Mouse (Mus musculus) forebrain, embryonic 12.5 days (tissue): Measurements from ENCODE around the gene Sarnp. TPM values are rescaled to one million over a fixed set of nuclear protein-coding genes. Genes with fewer than 3 reads are reported as not detected.

ENCODE experiments used
- ATAC-seq: fragments of 200-750 bp; cut with Nextera tagmentation; 2 replicates; pipeline ENCODE4 v1.8.0; 2017; ENCODE audit warnings: moderate TSS enrichment; ENCODE audit not compliant: low FRiP score
- H3K27ac ChIP-seq: fragments of 300-500 bp; sonication (generic); 2 replicates; pipeline ENCODE4 v1.5.1; 2016; ENCODE audit warnings: mild to moderate bottlenecking
- H3K27me3 ChIP-seq: fragments of 300-500 bp; sonication (generic); 2 replicates; pipeline ENCODE4 v1.6.1; 2016; ENCODE audit warnings: mild to moderate bottlenecking
- H3K36me3 ChIP-seq: fragments of 300-500 bp; sonication (generic); replicated peaks from 2 replicates; pipeline ENCODE4 v1.6.1; 2016; ENCODE audit warnings: mild to moderate bottlenecking
- H3K4me1 ChIP-seq: fragments of 300-500 bp; sonication (generic); 2 replicates; pipeline ENCODE4 v1.6.1; 2016
- H3K4me2 ChIP-seq: fragments of 300-500 bp; sonication (generic); 2 replicates; pipeline ENCODE4 v1.6.1; 2016; ENCODE audit warnings: mild to moderate bottlenecking, moderate library complexity
- H3K4me3 ChIP-seq: fragments of 300-500 bp; sonication (generic); replicated peaks from 2 replicates; pipeline ENCODE4 v1.5.1; 2016; ENCODE audit warnings: mild to moderate bottlenecking
- H3K9ac ChIP-seq: fragments of 300-500 bp; sonication (generic); 2 replicates; pipeline ENCODE4 v1.6.1; 2016; ENCODE audit warnings: mild to moderate bottlenecking
- H3K9me3 ChIP-seq: fragments of 300-500 bp; sonication (generic); 2 replicates; pipeline ENCODE4 v1.6.1; 2016
- WGBS: fragments of 180-500 bp; shearing (Covaris S2); methylation state at CpG from one replicate; pipeline ENCODE4 v1.1.7; 2016; 5-methylcytosine and 5-hydroxymethylcytosine counted together
- polyA plus RNA-seq: library from polyadenylated mRNA; unstranded; fragments of >200 nt; fragmentation: Nextera tagmentation; extraction: Ambion mirVana; gene quantifications from 2 replicates; pipeline ENCODE4 v1.2.1, GENCODE M21; 2016

Gene Sarnp
- polyA plus RNA-seq, 1 experiment from 2014 or later, result 251 TPM

DNA sequence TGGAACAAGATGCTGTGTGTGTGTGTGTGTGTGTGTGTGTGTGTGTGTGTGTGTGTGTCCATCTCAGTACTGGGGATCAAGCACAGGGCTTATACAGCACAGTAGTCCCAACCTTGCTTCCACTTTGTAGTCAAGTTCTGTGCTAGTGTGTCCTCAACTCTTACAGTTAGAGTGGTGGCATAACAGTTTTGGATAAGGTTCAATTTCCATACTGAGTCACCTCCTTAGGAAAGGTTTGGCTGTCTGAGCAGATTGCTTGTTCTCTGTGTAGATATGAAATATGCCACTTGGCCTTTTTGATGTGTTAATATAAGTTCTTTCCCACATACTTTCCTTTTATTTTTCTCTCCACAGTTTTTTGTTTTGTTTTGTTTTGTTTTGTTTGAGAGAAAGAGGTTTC is 61.2 kb downstream of the Sarnp start:
- Histone ChIP-seq H3K9me3 (no peaks in the 10 kb centered on the region), H3K4me1 (no peaks in the 10 kb centered on the region), H3K4me2 (no peak overlapping the region), H3K9ac (no peak overlapping the region), H3K4me3 (no peak overlapping the region), H3K36me3 (peaks cover 63% of the 10 kb centered on the region), H3K27me3 (no peaks in the 10 kb centered on the region), H3K27ac (no peak overlapping the region)
- ATAC-seq, result no peak

DNA sequence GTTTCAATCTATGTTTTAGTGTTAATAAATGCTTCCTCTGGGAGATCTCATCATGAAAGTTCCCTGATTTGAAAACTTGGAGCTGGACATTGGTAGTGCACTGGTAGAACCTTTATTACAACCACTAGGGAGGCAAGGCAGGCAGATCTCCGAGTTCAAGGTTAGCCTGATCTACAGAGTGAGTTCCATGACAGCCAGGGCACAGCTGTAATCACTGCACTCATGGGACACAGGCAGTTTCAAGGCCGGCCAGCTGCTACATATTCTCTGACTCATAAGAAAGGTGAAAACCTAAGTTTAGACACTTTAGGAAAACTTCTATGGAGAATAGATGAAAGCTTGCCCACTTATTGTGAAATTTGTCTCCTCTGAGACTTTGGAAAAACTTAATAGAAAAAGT is 61.7 kb downstream of the Sarnp start:
- no peak overlapping the region for H3K4me3 ChIP-seq
- peaks cover 63% of the 10 kb centered on the region for H3K36me3 ChIP-seq
- H3K4me1 ChIP-seq, result no peaks in the 10 kb centered on the region
- ATAC-seq, result no peak
- no peak overlapping the region for H3K27ac ChIP-seq
- no peak overlapping the region for H3K4me2 ChIP-seq
- no peak overlapping the region for H3K9ac ChIP-seq
- no peaks in the 10 kb centered on the region for H3K27me3 ChIP-seq
- WGBS, result 91% methylated on average over 2 of the region's 2 CpGs
- H3K9me3 ChIP-seq, result no peaks in the 10 kb centered on the region

DNA sequence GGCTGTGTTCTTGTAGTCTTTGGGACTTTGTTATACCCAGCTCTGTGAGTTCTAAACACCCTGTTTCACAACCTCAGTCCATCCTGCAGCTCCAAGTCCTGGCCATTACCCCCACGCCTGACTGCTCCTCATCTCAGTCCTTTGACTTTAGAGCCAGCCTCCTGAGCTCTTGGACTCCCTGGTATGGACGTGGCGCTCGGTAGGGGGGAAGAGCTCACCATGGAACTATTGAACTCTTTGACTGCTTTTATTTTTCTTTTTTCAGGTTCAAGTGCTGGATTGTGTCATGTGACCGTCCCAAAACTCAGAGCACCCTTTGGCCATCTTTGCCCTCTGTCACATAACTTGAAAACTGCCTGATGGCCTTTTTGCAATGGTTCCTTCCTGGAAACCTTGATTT is 64.9 kb downstream of the Sarnp start:
- Histone ChIP-seq H3K9me3 (no peaks in the 10 kb centered on the region), H3K9ac (no peak overlapping the region), H3K27ac (no peak overlapping the region), H3K27me3 (no peaks in the 10 kb centered on the region), H3K4me3 (no peak overlapping the region), H3K4me1 (no peaks in the 10 kb centered on the region), H3K36me3 (peaks cover 72% of the 10 kb centered on the region), H3K4me2 (no peak overlapping the region)
- 74% methylated on average over 5 of the region's 5 CpGs for WGBS
- ATAC-seq, result no peak

DNA sequence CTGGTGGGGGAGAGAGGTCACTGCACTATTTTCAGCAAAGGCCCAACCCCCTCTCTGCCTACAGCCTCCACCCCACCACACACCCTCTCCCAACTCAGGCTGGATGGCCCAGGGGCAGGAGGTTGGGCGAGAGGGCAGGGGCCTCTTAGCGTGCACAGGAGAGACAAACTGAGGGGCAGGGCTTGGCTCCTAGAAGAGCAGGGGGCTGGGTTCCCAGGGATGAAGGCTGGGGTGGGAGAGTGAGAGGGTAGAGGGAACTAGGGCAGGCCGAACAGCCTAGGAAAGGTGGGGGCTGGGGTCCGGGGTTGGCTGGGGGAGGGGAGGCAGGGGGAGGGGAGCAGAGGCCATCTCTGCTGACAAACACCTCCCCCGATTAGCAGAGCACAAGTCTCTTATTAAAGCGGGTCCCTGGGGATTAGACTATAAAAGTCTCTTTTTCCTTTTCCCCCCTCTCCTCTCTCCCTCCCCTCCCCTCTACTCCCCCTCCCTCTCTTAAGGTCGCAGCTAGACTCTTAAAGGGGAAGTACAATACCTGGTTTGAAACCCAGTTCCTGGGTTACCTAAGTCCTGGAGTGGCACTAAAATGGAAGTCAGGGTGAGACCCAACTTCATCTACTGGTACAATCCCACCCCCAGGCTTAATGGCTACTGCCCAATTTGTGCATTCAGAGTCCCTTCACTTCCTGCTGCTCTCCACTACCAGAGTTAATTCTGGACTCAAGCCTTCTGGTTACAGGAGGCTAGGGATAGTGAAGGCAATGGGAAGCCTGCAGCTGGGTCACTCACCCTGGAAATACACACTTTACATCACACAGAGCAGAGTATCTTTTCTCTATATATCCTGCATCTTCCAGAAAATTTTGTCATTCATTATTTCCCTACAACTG is 72.1 kb downstream of the Sarnp start:
- H3K27me3 ChIP-seq, result peaks cover 2% of the 10 kb centered on the region; the same call in 1 of the 2 replicates
- ATAC-seq, result peak; percentile 47
- WGBS, result 3% methylated on average over 7 of the region's 7 CpGs
- H3K27ac ChIP-seq, result peak overlapping the region; percentile 95
- peak overlapping the region; percentile 84 for H3K9ac ChIP-seq
- H3K4me2 ChIP-seq, result peak overlapping the region; percentile 91
- H3K4me3 ChIP-seq, result peak overlapping the region; percentile 78
- peaks cover 42% of the 10 kb centered on the region for H3K4me1 ChIP-seq
- H3K36me3 ChIP-seq, result peaks cover 35% of the 10 kb centered on the region
- H3K9me3 ChIP-seq, result no peaks in the 10 kb centered on the region

DNA sequence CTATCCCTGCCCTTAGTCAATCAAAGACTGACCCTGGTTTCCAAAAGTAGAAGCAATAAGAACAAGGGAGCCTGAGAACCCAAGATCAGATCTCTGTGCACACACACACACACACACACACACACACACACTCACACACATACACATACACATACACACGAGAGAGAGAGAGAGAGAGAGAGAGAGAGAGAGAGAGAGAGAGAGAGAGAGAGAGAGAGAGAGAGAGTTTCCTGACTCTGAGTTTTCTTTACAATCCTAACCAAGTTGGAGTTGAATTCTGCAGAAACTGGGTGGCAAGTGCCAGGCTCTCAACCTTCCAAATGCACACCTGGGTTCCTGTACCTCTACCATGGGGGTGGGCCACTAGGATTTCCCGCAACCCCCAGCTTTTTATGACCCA is 72.7 kb downstream of the Sarnp start:
- H3K27ac ChIP-seq, result peak overlapping the region; percentile 95
- peaks cover 6% of the 10 kb centered on the region for H3K27me3 ChIP-seq
- H3K4me3 ChIP-seq, result peak overlapping the region; percentile 78
- 0% methylated on average over 2 of the region's 2 CpGs for WGBS
- H3K36me3 ChIP-seq, result peaks cover 32% of the 10 kb centered on the region
- peak overlapping the region; percentile 91 for H3K4me2 ChIP-seq
- peaks cover 42% of the 10 kb centered on the region for H3K4me1 ChIP-seq
- no peak for ATAC-seq
- no peaks in the 10 kb centered on the region for H3K9me3 ChIP-seq
- H3K9ac ChIP-seq, result peak overlapping the region; percentile 84

DNA sequence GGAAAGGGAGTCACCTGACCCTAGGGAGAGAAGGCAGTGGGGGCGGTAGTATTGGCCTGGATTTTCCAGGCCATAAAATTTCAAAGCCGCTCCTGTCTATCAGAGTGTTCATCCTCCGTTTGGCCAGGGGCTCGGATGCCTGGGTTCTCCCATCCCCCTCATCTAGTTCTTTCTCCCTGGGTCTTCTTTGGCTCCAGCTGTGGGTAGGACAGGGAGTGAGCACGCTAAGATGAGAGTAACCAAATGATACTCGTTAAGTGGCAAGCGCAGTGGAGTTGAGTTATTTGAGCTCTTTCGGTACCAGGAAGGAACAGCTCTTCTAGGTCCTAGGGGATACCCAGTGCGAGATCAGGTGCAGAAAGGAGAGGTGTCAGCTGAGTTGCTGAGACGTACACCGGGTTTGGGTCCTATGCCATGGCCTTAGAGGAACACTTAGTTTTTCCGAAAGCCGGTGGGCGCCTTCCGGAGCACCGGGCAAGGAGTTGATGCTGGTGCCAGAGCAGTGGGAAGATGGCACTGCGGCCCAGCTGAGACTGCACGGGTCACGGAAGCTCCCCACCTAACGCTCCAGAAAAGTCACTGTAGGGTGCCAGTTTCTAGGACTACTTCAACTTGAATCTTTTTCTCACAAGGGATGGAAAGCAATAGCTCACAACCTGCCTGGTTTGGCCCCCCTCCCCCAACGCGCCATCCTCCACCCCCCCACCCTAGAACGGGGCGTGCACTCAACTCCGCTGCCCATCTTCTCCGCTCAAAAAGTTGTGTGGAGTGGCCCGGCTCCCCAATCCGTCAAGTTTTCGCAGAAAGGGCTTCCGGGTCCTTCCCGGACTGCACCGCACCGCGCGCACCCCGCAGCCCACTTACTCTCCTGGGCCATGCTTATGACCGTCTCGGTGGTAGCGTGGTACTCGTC is 73.5 kb downstream of the Sarnp start:
- H3K4me3 ChIP-seq, result peak overlapping the region; percentile 78
- WGBS, result under 1% methylated on average over 40 of the region's 40 CpGs
- H3K4me1 ChIP-seq, result peaks cover 44% of the 10 kb centered on the region
- peaks cover 7% of the 10 kb centered on the region for H3K27me3 ChIP-seq
- peak overlapping the region; percentile 84 for H3K9ac ChIP-seq
- H3K4me2 ChIP-seq, result peak overlapping the region; percentile 91
- H3K36me3 ChIP-seq, result peaks cover 24% of the 10 kb centered on the region
- H3K9me3 ChIP-seq, result no peaks in the 10 kb centered on the region
- H3K27ac ChIP-seq, result peak overlapping the region; percentile 95
- no peak; the same call in 1 of the 2 replicates for ATAC-seq

DNA sequence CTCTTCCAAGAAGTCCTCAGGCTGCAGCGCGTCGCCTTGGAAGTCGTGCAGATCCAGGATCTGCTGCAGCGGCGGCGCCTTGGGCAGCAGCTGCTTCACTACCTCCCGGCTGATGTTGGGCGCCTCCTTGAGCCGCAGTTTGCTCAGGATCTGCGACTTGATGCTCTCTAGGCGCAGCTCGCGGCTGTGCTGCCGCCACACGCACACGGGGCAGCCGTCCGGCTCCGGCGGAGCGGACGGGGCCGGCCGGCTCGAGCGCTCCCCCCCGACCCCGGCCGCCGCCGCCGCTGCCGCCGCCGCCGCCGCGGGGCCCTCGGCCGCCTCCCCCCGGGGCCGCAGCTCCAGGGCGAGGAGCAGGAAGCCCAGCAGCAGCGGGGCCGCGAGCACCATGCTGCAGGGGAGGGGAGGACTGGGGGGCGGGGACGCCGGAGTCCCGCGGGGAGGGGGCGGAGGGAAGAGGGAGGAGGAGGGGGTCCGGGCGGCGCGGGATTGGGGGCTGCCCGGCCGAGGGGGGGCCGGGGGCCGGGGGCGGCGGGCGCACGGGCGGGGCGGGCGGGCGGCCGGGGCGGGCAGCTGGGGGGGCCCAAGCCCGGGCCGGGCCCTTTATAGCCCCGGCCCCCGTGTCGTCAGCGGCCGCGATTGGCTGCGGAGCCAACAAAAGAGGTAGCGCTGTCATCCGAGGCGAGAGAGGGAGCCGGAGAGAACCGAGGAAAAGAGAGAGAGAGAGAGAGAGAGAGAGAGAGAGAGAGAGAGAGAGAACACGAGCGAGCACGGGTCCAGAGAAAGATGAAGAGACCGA is 74.4 kb downstream of the Sarnp start, which contains the start of gene Gdf11:
Gdf11 (minus strand) TSS at position 423 of the 799 bp plus-strand sequence.
- Histone ChIP-seq H3K4me2 (peak within 1 kb of the TSS; percentile 91), H3K9ac (peak within 1 kb of the TSS; percentile 84), H3K36me3 (peaks cover 15% of the 10 kb centered on the region), H3K27ac (peak within 1 kb of the TSS; percentile 95), H3K4me1 (peaks cover 51% of the 10 kb centered on the region), H3K27me3 (peaks cover 15% of the 10 kb centered on the region), H3K9me3 (no peaks in the 10 kb centered on the region), H3K4me3 (peak within 1 kb of the TSS; percentile 78)
- WGBS, result under 1% methylated on average over 46 of the region's 89 CpGs
- ATAC-seq, result peak; percentile 90

DNA sequence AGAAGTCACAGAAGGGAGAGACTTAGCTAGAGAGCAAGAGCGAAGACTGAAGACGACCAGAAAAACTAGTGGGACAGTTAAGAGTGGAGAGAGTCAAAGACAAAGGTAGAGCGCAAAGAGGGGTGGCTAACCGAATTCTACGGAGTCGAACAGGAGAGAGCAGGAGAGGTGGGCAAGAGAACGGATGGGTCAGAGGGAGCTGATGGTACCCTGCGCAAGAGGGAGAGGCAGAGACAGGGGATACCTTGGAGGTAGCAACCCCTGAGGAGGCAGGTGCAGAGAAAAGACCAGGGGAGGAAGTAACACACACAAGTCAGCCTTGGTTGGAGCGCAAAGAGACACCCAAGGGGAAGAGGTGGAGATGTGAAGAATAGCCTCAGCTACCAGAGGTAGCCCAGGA is 75.1 kb downstream of the Sarnp start:
- Histone ChIP-seq H3K27ac (peak overlapping the region; percentile 95), H3K9me3 (no peaks in the 10 kb centered on the region), H3K4me2 (peak overlapping the region; percentile 91), H3K4me1 (peaks cover 51% of the 10 kb centered on the region), H3K27me3 (peaks cover 22% of the 10 kb centered on the region), H3K36me3 (peaks cover 8% of the 10 kb centered on the region), H3K4me3 (peak overlapping the region; percentile 78), H3K9ac (peak overlapping the region; percentile 84)
- peak; percentile 18 for ATAC-seq
- WGBS, result under 1% methylated on average over 9 of the region's 9 CpGs

DNA sequence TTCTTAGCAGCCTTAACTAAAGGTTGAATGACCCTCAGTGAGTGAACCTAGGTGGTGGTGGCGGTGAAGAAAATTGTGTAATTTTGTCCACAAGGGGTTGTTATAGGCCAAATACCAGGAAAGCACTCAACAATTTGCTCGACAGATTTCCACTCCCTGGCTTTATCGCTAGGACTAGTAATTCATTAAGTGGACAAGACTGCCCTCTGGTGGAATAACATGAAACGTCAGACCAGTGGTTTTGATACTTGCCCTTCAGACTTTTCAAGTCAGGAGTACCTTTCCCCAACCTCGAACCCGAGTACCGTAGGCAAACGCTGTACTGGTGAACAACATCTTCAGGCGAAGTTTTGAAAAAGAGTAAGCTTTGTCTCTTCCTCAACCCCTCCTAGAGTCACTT is 78.3 kb downstream of the Sarnp start:
- Histone ChIP-seq H3K36me3 (no peaks in the 10 kb centered on the region), H3K4me2 (peak overlapping the region; percentile 22), H3K4me3 (no peak overlapping the region), H3K27me3 (peaks cover 25% of the 10 kb centered on the region), H3K9ac (no peak overlapping the region), H3K4me1 (peaks cover 23% of the 10 kb centered on the region), H3K9me3 (no peaks in the 10 kb centered on the region), H3K27ac (no peak overlapping the region)
- WGBS, result under 1% methylated on average over 9 of the region's 9 CpGs
- no peak for ATAC-seq

DNA sequence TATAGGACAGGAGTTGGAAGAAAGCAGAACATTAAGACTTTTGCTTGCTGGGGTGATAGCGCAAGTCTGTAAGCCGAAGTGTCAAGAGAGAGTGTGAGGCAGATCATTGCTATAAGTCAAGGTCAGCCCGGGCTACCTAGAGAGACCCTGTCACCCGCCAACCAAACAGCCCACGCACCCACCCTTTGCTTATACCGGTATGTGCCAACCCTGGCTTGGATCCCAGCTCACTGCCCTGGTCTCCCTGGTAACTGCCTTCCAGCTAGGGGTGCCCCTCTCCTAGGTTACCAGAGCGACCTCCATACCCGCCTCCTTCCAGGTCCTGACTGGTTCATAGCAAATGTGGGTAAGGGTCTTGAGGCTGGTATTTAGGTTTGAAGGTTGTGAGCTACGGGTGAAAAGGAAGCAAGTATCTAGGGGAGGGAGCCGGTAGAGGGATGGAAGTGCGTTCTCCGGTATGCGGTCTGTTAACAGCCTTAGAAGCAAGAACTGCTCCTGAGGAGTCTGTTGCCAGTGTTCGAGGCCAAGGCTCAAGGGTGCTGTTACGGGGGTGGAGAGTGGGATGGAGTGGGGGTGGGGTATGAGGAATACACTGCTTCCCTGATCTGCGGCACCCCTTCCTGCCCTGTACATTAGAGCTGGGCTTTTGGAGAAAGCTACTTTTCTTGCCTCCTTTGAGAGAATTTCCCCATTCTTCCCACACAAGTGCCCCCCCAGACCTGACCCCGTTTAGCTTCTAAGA is 79.0 kb downstream of the Sarnp start:
- H3K9ac ChIP-seq, result no peak overlapping the region; the same call in 1 of the 2 replicates
- H3K9me3 ChIP-seq, result no peaks in the 10 kb centered on the region
- WGBS, result 3% methylated on average over 17 of the region's 17 CpGs
- H3K4me2 ChIP-seq, result peak overlapping the region; percentile 22
- no peak overlapping the region for H3K27ac ChIP-seq
- ATAC-seq, result no peak
- no peaks in the 10 kb centered on the region for H3K36me3 ChIP-seq
- peaks cover 20% of the 10 kb centered on the region for H3K4me1 ChIP-seq
- peaks cover 25% of the 10 kb centered on the region for H3K27me3 ChIP-seq
- H3K4me3 ChIP-seq, result no peak overlapping the region

DNA sequence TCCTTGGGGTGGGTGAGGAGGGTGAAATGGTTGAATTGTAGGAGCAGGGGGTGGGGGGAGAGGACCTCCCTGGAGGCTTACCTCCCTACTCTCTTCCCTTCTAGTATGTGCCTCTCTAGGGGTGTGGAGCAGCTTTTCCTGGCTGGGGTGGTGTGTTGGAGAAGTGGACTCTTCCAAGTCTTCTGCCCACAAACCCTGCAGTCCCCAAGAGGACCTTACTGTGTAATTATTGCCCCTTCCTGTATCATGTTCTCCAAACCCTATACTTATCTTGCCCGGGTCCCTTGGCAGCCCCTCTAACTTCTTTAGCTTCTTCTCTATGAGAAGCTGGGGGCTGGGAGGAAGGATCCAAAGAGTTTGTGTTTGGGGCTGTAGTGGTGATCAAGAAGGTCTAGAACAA is 79.7 kb downstream of the Sarnp start:
- 0 out of 2 replicates have a peak overlapping the region, but pooled peaks have one; percentile 22 for H3K4me2 ChIP-seq
- peaks cover 20% of the 10 kb centered on the region for H3K4me1 ChIP-seq
- no peak overlapping the region for H3K4me3 ChIP-seq
- no peak overlapping the region for H3K9ac ChIP-seq
- H3K27me3 ChIP-seq, result peaks cover 25% of the 10 kb centered on the region
- ATAC-seq, result no peak
- WGBS, result 37% methylated on average over 1 of the region's 1 CpGs
- no peaks in the 10 kb centered on the region for H3K36me3 ChIP-seq
- no peaks in the 10 kb centered on the region for H3K9me3 ChIP-seq
- no peak overlapping the region for H3K27ac ChIP-seq
